Mouse (Mus musculus): ENCODE measurements around the gene Prdm13.

Prdm13 gene

DNA sequence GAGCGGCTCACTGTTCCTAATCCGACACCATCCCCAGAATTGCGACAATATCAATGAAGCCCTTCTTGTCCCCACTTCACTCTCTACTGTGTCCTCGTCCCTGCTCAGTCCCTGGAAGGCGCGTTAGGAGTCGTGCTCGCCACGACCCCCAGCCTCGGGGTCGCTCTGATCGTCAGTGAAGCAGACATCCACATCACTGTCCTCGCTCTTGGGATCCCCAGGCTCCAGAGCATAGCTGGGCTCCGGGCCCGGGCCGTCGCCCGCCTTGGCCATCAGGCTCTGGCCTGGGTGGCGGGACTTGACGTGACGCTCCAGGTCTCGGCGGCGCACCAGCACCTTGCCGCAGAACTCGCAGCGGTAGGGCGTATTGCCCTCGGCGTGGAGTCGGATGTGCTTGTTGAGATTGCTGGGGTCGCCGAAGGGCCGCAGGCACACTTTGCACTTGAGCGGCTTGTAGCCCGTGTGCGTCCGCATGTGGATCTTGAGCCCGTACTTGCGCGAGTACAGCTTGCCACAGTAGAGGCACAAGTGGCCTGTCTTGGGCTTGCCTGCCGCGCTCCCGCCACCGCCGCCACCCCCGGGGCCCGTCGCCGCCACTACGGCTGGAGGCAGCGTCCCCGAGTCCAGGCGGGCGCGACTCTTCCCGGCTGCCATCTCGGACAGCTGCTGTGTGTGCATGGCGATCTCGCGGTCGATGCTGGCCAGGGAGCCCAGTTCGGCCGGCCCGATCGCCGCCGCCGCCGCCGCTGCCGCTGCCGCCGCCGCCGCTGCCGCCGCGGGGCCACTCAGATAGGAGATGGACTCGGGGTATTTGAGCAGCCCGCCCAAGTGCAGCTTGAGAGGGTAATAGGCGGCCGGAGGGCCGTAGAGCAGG lies 7.4 kb downstream of the Prdm13 start:
- no peak for DNase-seq (ENCODE audit: low spot score in 2 of 2)

- no peak for DNase-seq (ENCODE audit: low spot score in 2 of 2)
These were observed 11.1 kb downstream of the Prdm13 start for GRCm38 (mm10) chr4:21674691-21675090.

DNA sequence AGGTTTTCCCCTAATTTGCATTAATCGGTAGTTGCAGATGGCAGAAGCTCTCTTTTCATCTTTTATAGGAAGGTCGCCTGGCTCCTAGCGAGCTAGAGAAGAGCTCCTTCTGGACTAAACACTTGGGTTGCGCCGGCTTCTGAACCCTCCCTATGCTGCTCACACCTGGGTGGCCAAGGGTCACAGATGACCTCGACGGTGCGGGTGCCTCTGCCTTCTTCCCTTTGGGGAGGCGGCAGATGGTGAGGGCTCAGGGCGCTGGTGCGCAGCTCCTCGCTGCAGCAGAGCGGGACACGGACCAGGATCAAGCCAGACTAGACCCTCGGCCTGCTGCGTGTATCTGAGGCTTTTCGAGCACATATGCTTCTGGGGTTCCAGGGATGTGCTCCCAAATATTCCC lies 11.7 kb downstream of the Prdm13 start:
- no peak for DNase-seq (ENCODE audit: low spot score in 2 of 2)

- DNase-seq (ENCODE audit: low spot score in 2 of 2) = no peak
These were observed 19.8 kb downstream of the Prdm13 start for GRCm38 (mm10) chr4:21665961-21666360.

GRCm38 (mm10) chr4:21658184-21658583 lies 27.6 kb downstream of the Prdm13 start:
- DNase-seq (ENCODE audit: low spot score in 2 of 2) = no peak

DNA sequence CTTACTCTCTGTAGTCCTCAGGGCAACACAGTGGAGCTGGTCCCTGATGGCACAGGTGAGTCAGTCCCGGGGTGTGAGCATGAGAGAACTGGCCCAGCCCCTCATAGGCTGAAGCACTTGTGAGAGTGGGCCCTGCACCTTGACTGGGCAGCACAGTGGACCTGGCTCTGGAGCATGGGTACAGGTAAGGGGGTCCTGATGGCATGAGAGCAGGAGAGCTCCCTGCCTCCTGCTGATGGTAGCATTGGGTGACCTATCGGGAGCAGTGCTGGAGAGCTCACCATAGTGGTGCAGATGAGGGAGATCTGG lies 56.5 kb downstream of the Prdm13 start:
- DNase-seq (ENCODE audit: low spot score in 2 of 2) = no peak

DNA sequence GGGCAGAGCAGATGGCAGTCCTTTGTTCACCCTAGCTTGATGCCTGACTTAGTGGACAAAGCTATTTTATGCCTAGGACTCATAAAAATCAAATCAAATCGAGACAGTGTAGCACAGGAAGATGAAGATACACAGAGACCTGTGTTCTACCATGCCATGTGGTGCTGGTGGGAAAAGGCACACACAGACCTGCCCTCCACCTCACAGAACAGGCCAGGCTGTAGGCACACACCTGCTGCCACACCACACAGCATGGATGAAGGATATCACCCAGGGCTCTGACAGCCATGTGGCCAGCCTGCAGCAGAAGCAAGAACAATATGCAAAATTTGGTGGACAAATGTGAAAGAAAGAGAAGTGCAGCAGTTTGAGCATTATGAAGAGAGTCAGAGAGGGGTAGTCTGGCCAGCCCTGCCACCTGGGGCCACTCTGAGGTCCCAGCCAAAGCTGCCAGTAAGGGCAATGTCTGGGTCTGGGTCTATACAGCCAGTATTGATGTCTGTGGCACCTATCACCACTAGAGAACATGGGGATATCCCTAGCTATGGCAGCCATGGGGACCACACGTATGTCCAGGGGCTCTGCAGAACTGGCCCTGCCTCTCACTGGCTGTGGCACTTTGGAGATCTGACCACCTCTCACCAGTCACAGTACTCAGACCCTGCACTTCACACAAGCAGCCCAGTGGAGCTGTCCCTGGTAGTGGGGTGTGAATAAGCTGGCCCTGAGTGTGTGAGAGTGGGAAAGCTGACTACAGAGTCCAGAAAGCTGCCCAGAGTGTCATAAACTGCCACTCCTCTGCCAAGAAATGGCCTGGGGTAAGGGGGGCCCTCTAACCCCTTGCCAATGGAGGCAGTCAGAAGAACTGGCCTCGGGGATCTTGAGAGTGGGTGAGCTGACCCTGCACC lies 57.1 kb downstream of the Prdm13 start:
- DNase-seq (ENCODE audit: low spot score in 2 of 2) = no peak

All from natural killer cell, adult 2 months (primary cell).